Comparison of ENCODE assay signal across 7 mouse cellular contexts in the genomic region with DNA sequence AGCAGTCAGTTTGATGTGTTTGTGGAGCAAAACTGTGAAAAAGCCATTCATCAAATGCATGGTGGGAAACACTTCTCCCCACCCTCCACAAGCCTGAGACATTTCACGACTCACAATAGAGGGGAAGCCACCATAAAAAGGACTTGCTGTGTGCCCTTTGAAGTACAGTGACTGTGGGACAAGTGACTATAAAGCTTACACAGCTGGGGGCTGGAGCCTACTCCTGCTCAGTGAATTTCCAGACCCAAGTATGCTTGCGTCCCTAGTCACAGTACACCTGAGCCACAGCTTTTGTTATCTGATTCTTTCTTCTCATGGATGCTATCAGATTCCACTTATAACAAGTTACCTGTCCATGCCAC.
DNase-seq lines count a peak whose midpoint lies in the region; ATAC-seq and TF ChIP-seq lines count a peak whose summit lies in the region.

No protein-coding gene starts in this region.

- no peak overlapping the region for H3K9ac ChIP-seq in embryonic facial prominence, embryonic 13.5 days
- H3K9ac ChIP-seq in hindbrain, embryonic 13.5 days: no peak overlapping the region
- H3K9ac ChIP-seq in neural tube, embryonic 12.5 days: no peak overlapping the region

- H3K27me3 ChIP-seq in embryonic facial prominence, embryonic 13.5 days: no peaks in the 10 kb centered on the region
- no peaks in the 10 kb centered on the region for H3K27me3 ChIP-seq in hindbrain, embryonic 13.5 days
- H3K27me3 ChIP-seq in neural tube, embryonic 12.5 days (replicated peaks): no peaks in the 10 kb centered on the region

- TF ChIP-seq CTCF in left cerebral cortex, adult 2 months (IDR thresholded peaks at IDR 0.05): no peak

- no peak for DNase-seq in left cerebral cortex, adult 2 months (ENCODE audit: extremely low spot score in 1 of 2, low spot score in 2 of 2)
- DNase-seq in left cerebral cortex, adult 18-20 months (ENCODE audit: low spot score in 2 of 2): no peak
- no peak for DNase-seq in urinary bladder, postnatal 25 days (ENCODE audit: low spot score)
- DNase-seq in adipocyte (ENCODE audit: low spot score): no peak

- intact Hi-C loops in left cerebral cortex, adult 2 months (cut with DNase I): no loop called here

- peaks cover 35% of the 10 kb centered on the region for H3K4me1 ChIP-seq in embryonic facial prominence, embryonic 13.5 days
- peaks cover 44% of the 10 kb centered on the region for H3K4me1 ChIP-seq in hindbrain, embryonic 13.5 days (replicated peaks)
- peaks cover 47% of the 10 kb centered on the region for H3K4me1 ChIP-seq in neural tube, embryonic 12.5 days

- WGBS in embryonic facial prominence, embryonic 13.5 days: 44% methylated on average over 2 of the region's 2 CpGs
- WGBS in hindbrain, embryonic 13.5 days: 22% methylated on average over 2 of the region's 2 CpGs
- 8% methylated on average over 2 of the region's 2 CpGs for WGBS in neural tube, embryonic 12.5 days

- H3K27ac ChIP-seq in left cerebral cortex, adult 2 months: peak overlapping the region; percentile 70
- peak overlapping the region; percentile 28; the same call in 1 of the 2 replicates for H3K27ac ChIP-seq in embryonic facial prominence, embryonic 13.5 days
- peak overlapping the region; percentile 44; the same call in 1 of the 2 replicates for H3K27ac ChIP-seq in hindbrain, embryonic 13.5 days
- no peak overlapping the region for H3K27ac ChIP-seq in neural tube, embryonic 12.5 days

- no peak for ATAC-seq in embryonic facial prominence, embryonic 13.5 days (ENCODE audit: insufficient number of reproducible peaks, insufficient read depth, low FRiP score, low TSS enrichment, low read depth)
- no peak for ATAC-seq in hindbrain, embryonic 13.5 days (ENCODE audit: low FRiP score)
- ATAC-seq in neural tube, embryonic 12.5 days (ENCODE audit: low FRiP score, low read depth): peak; percentile 45

- no peak overlapping the region for H3K4me2 ChIP-seq in embryonic facial prominence, embryonic 13.5 days
- H3K4me2 ChIP-seq in hindbrain, embryonic 13.5 days: no peak overlapping the region
- H3K4me2 ChIP-seq in neural tube, embryonic 12.5 days (replicated peaks): no peak overlapping the region

- peaks cover 5% of the 10 kb centered on the region for H3K36me3 ChIP-seq in embryonic facial prominence, embryonic 13.5 days
- H3K36me3 ChIP-seq in hindbrain, embryonic 13.5 days: no peaks in the 10 kb centered on the region
- H3K36me3 ChIP-seq in neural tube, embryonic 12.5 days: no peaks in the 10 kb centered on the region

- no peak overlapping the region for H3K4me3 ChIP-seq in left cerebral cortex, adult 2 months
- no peak overlapping the region for H3K4me3 ChIP-seq in embryonic facial prominence, embryonic 13.5 days
- no peak overlapping the region for H3K4me3 ChIP-seq in hindbrain, embryonic 13.5 days
- H3K4me3 ChIP-seq in neural tube, embryonic 12.5 days: no peak overlapping the region

- H3K9me3 ChIP-seq in embryonic facial prominence, embryonic 13.5 days: no peaks in the 10 kb centered on the region
- no peaks in the 10 kb centered on the region for H3K9me3 ChIP-seq in hindbrain, embryonic 13.5 days
- H3K9me3 ChIP-seq in neural tube, embryonic 12.5 days: no peaks in the 10 kb centered on the region
